Mouse (Mus musculus) adrenal gland, adult 8-10 months (tissue): Measurements from ENCODE around the gene Mapk8. TPM values are rescaled to one million over a fixed set of nuclear protein-coding genes. Genes with fewer than 3 reads are reported as not detected.

Source experiments
- DNase-seq: peaks from one replicate; pipeline ENCODE4 v3.0.0; 2022
- total RNA-seq, 4 experiments: library from RNA; stranded (reverse); gene quantifications; 2 replicates each; pipeline ENCODE4 v1.2.4; 2022

The Mapk8 gene
- total RNA-seq, 4 experiments from 2014 or later, result 23.2 to 27.3 (median 25.8) TPM

DNA sequence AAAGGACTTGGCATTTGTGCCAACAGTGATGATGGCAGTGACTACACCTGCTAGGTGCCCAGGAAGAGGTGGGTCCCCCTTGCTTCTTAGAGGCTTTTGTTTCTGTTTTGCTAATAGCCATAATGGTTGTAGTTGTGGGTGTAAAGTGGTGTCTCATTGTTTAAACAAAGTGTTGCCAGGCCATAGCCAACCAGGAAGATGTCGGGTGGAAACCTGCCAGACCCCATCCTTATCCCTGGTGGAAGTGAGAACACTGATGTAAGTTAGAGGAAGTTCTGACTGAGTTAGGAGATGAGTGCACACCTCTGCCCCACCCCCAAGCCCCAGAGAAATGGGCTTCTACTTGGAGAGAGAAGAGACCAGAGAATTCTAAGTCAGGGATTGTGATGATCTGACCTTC is 98.8 kb downstream of the Mapk8 start:
- DNase-seq, result no peak

DNA sequence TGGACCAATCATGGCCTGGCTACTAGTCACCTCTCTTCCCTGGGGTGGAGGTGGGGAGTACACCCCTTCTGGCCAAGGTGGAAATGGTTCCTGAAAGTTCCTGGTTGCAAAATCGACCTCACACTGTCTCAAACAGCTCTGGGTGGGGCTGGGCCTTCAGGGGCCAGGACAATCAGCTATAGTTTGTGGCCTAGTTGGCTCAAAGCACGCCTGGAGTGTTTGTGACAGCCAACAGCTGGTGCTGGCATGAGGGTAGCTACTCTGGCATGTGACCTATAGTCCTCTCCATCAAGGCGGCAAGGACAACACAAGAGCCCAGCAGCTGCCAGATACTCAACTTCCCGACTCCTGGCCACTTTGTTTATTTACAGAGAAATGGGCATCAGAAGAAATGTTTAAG is 99.2 kb downstream of the Mapk8 start:
- no peak for DNase-seq

DNA sequence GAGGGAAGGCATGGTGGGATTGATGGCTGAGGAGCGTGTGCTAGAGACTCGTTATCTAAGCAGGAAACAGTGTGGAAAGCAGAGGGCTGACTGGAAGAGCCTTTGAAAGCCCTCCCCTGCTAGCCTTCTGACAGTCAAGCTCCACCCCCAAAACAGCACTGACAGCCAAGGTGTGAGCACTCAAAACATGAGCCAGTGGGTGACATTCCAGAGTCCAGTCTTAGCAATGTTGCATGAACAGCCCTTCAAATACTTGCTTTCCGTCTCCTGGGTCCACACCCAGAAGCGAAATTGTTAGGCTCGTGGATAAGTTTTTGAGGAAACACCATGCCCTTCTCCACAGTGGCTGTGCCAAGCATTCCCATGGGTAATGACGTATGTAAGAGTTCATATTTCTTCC is 100.4 kb downstream of the Mapk8 start:
- DNase-seq, result no peak

GRCm38 (mm10) chr14:33343131-33343725 is 103.7 kb downstream of the Mapk8 start:
- DNase-seq, result no peak

DNA sequence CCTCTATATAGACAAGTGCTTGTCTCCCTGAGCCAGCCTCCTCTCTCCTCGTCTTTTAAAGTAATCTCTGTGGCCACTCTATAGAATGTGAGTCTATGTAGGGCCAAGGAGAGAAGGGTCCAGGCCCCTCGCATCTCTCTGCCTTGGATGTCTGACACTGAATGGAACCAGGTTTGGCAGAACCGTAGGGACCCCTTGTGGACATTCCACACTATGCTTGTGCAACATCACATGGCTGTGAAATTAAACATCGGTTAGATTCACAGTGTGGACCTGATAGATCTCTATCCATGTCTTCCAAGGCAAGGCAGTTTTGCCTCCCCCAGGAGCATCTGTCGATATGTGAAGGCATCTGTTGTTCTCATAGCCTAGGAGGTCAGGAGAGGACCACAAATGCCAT is 108.3 kb downstream of the Mapk8 start:
- DNase-seq, result no peak

DNA sequence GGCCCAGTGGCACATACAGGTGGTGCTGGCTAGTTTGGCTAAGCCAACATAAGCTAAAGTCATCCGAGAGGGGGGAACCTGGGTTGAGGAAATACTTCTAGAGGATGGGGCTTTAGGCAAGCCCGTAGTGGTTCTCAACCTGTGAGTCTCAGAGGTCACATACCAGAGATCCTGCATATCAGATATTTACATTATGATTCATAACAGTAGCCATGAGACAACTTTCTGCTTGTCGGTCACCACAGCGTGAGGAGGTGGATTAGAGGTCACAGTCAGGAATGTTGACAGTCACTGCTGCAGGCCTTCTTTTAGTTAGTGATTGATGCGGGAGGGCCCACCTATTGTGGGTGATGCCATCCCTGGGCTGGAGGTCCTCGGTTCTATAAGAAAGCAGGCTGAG is 111.2 kb downstream of the Mapk8 start:
- DNase-seq, result no peak

- no peak for DNase-seq
These were observed 112.6 kb downstream of the Mapk8 start for GRCm38 (mm10) chr14:33334402-33334801.

GRCm38 (mm10) chr14:33333833-33334232 is 113.1 kb downstream of the Mapk8 start:
- no peak for DNase-seq

DNA sequence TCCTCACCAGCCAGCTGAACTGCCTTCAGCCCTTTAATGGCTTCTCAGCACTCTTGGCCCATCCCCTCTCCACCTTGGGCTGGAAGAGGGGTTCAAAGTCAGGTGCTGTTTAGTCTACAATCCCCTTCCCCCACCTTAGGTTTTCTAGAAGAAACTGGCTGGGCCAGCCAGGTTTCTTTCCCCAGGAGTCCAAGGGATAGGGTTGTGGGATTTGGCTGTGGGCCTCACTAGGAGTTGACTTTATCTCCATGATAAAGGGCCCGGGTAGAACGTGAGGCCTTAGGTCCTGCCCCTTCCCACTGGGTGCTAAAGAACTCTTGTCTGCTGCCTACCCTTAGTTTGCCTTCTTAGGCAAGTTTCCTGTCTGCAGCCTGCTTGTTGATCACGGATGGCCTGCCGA is 115.3 kb downstream of the Mapk8 start:
- DNase-seq, result no peak

DNA sequence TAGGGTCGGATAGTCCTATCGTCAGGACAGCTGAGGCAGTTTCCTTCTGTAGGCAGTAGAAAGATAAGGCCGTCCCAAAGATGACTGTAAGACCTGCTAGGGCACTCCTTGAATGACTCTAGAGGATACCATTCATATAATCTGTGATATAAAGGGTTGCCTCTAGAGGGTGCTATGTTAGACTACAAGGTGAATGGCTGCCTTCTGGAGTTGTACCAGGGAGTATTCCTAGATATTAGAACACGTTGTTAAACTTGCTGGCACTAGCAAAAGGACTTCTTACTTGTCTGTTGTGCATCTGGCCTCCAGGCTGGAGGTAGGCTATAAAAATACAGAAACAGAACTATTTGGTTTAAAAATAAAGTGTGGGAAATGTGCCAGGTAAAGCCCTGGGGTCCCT is 116.0 kb downstream of the Mapk8 start:
- no peak for DNase-seq

DNA sequence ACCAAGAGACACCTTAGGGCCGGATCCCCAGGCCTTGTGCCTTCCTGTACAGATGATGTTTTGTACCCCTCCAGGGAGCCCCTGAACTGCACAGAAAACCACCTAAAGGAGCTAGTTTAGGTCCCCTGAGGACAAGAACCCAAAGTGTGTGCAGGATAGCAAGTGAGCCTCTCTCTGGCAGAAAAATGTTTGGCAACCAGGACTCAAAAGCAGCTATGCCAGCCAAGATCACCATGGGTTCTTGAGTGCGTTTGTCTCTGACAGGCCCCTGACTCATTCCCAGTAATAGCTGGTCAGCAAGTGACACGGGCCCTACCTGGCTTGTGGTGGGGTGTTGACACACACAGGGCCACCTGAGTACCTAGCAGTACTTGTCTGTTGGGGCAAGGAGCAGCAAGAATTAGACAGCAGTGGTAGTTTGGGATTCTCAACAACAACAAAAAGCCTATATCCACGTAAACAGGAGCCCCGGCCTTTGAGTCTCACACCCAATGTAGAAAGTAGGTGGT is 117.6 kb downstream of the Mapk8 start:
- DNase-seq, result no peak

- no peak for DNase-seq
These were observed 118.6 kb downstream of the Mapk8 start for GRCm38 (mm10) chr14:33328369-33328768.

Other genes starting within 250 kb of the Mapk8 start
- 10 to 100 TPM in 3 of 4 experiments, 1 to 10 TPM in 1; 4.8 to 18.8 (median 14.4) TPM for gene Arhgap22, start 233.1 kb downstream of the Mapk8 start, total RNA-seq
- gene Frmpd2, start 24.5 kb upstream of the Mapk8 start, total RNA-seq, result under 1 TPM in 2 of 4 experiments, not detected in 2; 0.05 to 0.12 TPM
- gene Ptpn20, start 142.0 kb upstream of the Mapk8 start, total RNA-seq, result under 1 TPM in 1 of 4 experiments, not detected in 3; 0.10 TPM